Mouse (Mus musculus) fibroblast of lung, adult 2 months (primary cell): Measurements from ENCODE around the gene Arid4a.
"Not testable (repeated sequence)": the region's sequence is repeated elsewhere in the genome, so short reads cannot be mapped to it uniquely, and the experiment has no call there.

Experiments
- DNase-seq: peaks from one replicate; pipeline ENCODE4 v3.0.0-alpha.2; 2011; ENCODE audit warnings: low read depth

Gene Arid4a

GRCm38 (mm10) chr12:71016503-71017241 lies 882 bp downstream of the Arid4a start:
- DNase-seq = no peak

GRCm38 (mm10) chr12:71017242-71017571 lies 1.4 kb downstream of the Arid4a start:
- DNase-seq = no peak

DNA sequence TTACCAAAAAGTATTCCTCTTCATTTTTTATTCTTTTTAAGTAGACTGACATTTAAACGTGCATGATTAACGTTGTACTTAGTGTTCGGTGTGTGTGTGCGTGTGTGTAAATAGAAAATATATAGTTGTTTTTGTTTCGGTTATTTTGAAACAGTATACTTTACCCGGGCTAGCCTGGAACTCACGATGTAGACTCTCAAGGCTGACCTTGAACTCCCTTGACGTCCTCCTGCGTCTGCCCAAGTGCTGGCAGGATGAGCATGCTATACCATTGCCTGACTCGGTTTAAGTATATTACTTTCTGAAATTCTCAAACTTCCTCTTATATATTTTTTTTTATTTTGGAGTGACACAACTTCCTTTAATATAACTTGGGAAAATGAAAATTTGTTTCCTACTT lies 2.0 kb downstream of the Arid4a start:
- no peak for DNase-seq

DNA sequence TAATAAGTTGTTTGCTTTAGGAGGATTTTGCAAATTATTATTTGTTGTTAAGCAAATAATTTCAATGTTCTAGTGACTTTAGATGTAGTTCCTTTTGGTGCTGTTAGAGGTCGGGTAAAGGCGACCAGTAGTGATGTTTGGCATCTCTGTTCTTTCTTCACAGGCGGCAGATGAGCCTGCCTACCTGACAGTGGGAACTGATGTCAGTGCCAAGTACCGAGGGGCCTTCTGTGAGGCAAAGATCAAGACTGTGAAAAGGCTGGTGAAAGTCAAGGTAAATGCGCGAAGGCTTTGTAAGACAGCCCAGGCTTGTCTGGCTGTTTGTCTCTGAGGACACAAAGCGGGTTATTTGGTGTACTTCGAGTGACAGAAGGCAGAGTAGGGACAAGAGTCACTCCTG lies 3.4 kb downstream of the Arid4a start:
- no peak for DNase-seq

- no peak for DNase-seq
Observed at GRCm38 (mm10) chr12:71024411-71024810, 8.6 kb downstream of the Arid4a start.

GRCm38 (mm10) chr12:71028265-71028664 lies 12.5 kb downstream of the Arid4a start:
- not testable (repeated sequence) for DNase-seq

DNA sequence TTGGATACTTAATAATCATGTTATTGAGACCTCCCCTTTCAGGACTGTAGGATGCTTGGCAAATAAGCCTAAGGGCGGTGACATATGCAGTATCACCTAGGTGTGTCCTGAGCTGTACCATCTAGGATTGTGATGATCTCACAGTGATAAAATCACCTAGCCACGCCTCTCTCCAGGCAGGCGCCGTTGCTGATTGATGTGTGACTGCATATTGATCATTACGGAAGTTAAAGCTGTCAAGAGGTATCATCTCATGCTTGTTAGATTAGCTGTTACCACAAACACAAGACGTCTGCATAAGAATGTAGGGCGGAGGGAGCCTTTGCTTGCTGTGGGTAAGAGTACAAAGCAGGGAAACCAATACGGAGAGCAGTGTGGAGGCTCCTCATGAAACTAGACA lies 14.5 kb downstream of the Arid4a start:
- DNase-seq = no peak

DNA sequence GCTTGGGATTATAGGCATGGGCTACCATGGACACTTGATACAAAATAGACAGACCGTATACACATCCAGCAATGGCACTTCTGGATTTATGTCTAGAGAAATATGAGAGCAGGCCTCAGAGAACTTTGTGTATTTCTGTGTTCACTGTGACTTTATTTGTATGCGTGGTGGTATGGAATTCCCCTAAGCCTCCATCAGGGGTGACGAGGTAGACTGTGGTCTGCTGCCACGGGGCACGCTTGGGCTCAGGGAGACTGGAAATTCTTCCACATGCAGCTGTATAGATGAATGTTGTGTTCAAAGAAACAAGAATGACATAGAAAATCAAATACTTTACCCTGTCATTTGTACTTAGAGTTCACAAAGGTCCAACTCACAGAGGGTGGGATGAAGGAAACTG lies 14.9 kb downstream of the Arid4a start:
- DNase-seq = no peak

- no peak for DNase-seq
Observed at GRCm38 (mm10) chr12:71035826-71036225, 20.0 kb downstream of the Arid4a start.

DNA sequence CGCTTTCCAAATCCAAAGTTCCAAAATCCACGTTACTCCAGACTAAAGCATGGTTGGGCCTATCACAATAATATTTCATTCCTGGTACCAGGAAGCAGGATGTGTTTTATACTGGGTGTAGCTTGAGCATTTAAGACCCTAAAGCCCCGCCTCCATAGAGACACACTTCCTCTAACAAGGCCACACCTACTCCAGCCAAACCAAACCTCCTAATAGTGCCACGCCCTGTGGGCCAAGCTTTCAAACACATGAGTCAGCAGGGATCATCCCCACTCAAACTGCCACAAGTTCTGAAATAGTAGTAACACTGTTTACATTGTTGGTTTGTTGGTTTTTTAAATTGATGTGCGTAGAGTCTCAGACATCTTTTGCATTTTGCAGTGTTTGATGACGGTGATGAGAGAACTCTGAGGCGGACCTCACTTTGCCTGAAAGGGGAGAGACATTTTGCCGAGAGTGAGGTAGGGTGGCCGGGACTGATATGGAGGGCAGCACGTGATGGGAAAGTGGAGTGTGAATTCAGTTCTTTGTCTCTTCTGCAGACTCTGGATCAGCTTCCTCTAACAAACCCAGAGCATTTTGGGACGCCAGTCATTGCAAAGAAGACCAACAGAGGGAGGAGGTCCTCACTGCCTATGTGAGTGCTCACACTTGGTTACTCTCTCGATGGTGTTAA lies 21.1 kb downstream of the Arid4a start:
- no peak for DNase-seq

DNA sequence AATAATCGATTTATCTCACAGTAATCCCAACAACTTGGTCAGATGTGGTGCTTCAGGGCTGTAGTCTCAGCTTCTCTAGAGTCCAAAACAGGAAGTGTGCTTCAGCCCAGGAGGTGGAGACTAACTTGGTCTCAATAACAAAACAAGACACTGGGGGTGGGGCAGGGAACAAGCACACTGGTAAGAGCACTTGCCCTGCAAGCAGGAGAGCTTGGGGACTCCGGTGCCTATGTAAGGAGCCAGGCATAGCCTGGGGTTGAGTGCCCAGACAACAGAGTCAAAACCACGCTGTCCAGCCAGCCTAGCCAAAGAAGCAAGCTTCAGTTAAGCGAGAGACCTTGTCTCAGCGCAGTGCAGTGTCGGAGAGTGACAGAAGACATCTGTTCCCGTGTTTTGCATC lies 24.7 kb downstream of the Arid4a start:
- DNase-seq = no peak

DNA sequence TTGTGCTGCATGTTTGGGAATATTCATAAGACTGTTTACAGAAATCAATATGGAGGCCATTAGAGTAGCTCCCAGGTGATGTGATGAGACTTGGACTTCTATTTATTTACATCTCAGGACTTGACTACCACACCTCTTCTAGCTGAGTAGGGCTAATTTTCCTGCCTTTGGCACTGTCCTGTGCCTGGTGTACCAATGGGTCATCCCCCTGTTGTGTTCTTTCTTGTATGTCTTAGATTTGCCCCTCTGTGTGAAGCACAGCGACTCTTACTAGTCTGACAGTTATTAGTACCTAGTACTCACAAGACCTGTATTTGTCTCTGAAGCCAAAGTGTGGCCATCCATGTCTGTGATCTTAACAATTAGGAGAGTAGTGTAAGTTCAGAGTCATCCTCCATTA lies 26.7 kb downstream of the Arid4a start:
- no peak for DNase-seq

GRCm38 (mm10) chr12:71043571-71043970 lies 27.8 kb downstream of the Arid4a start:
- DNase-seq = no peak

DNA sequence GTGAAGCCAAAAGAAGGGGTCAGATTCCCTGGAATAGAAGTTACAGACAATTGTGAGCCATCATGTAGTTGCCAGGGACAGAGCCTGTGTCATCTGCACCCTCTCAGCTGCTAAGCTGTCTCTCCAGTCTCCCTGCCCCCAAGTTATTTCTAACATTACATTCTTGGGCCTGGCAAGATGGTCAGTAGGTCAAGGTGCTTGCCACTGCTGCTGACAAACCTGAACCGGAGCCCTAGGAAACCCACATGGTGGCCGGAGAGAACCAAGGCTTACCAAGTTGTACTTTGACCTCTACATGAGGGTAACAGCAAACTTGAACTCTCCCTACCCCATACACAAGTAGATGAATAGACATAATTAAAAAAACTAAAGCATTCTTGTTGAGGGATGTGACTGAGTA lies 28.7 kb downstream of the Arid4a start:
- DNase-seq = no peak

DNA sequence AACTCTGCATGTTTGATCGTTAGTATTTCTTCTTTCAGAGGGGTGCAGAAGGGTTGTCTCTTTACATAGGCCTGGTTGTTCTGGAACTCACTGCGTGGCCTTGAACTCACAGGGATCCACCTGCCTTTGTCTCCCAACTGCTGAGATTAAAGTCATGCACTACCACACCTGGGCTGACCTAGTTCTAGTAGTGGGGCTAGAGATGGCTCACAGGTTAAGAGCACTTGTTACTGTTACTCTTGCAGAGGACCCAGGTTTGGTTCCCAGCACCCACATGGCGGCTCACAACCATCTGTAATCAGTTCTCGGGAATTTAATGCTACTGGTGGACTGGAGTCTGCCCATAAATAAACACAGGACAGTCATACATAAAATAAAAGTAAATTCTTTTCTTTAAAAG lies 30.7 kb downstream of the Arid4a start:
- no peak for DNase-seq

GRCm38 (mm10) chr12:71047473-71048078 lies 31.8 kb downstream of the Arid4a start:
- no peak for DNase-seq

DNA sequence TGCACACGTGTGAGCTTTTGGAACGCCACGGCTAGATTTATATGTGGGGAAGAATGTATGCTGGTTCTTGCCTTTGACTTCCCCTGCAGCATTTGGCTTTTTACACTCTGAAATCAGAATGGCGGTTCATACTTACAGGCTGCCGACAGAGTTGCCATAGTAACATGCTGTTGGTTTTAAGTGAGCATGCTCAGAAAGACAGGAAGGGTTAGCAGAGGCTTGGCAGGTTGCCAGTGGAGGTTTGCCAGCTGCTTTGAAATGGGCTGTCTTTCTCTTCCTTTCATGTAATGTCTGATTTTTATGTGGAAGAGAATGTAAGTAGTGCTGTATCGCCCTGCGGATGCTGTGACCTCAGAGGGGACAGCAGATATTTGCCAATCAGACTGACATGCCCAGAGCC lies 32.3 kb downstream of the Arid4a start:
- peak; percentile 82 for DNase-seq

DNA sequence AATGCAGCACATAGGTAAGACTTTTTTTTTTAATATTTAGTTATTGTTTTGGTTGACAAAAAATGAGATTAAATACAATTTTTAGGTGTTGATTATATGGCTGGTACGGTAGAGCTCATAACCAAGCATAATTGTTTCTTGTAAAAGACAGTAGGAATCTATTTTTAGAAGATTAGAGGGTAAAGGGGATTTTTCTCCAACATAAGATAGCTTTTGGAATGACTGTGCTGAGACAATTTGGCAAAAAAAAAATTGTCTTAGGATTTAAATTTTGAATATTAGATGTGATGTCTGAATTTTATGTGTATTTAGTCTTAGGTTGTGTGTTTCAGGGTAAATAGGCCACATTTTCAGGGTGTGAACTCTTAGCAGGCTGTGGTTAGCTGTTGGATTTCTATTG lies 32.8 kb downstream of the Arid4a start:
- no peak for DNase-seq

GRCm38 (mm10) chr12:71049596-71050265 lies 33.9 kb downstream of the Arid4a start:
- DNase-seq = no peak

GRCm38 (mm10) chr12:71051079-71051478 lies 35.3 kb downstream of the Arid4a start:
- peak; percentile 10 for DNase-seq

DNA sequence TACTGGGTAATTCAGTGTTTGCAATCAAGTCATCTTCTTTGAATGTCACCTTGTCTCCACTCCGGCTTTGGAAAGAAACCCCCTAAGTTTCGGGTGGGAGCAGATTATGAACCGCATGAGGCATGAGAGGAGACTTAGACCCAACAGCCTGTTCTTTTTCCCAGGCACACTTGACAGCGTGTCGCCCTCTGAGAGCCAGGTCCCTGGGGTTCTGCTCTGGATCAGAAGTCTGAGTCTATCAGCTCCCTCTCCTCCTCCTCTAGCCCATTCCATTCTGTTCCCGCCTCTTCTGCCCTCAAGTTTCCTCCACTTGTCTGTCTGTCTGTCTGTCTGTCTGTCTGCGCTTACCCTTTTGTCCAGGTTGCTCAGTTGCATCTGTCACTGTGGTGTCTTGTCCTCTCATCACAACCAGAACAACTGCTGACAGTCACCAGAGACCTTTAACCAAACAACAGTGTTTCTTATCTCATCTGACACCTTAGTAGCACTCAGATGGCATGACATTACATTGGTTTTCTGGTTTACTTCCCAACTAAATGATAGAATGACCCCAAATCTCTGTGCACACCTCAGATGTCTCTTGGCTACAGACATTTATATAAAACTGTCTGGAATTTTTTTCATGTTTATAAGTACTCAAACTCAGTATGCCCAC lies 36.7 kb downstream of the Arid4a start:
- no peak for DNase-seq

GRCm38 (mm10) chr12:71053031-71053430 lies 37.2 kb downstream of the Arid4a start:
- DNase-seq = no peak
